Mouse (Mus musculus) MEL-GATA-1-ER (cell line): Measurements from ENCODE around the gene Krt83.

Experiments
- DNase-seq: peaks from one replicate; pipeline ENCODE4 v3.0.0-alpha.2; 2012; ENCODE audit warnings: low read depth; ENCODE audit errors: extremely low read depth

The Krt83 gene

GRCm38 (mm10) chr15:101479007-101479665 is 12.2 kb downstream of the Krt83 start:
- DNase-seq, result no peak

- DNase-seq, result no peak
Measured at GRCm38 (mm10) chr15:101472952-101473528, 18.3 kb downstream of the Krt83 start, which contains the start of gene Krt86. Krt86 (plus strand) TSS chr15:101473478.

GRCm38 (mm10) chr15:101469093-101469492 is 22.2 kb downstream of the Krt83 start:
- no peak for DNase-seq

GRCm38 (mm10) chr15:101463651-101464050 is 27.7 kb downstream of the Krt83 start, which contains the start of gene Krt81:
Krt81 (minus strand) TSS chr15:101463751.
- DNase-seq, result no peak

DNA sequence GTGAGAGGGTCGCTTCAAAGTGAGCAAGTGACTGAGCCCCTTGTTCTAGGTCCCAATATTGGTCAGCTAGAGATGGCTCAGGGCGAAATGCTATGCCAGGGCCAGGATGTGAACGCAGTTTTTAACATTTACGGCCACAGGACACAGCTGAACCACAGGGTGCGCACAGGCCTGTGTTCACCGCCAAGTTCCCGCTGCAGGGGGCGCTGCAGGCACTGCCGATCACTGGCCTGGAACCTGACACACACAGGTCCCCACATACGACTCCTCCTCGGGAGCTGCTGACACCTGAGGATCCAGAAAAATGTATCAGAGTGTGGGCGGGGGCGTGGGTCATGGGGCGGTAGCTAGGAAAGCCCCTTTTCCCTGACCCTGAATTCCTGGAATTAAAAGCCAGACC is 32.0 kb downstream of the Krt83 start:
- DNase-seq, result no peak

- no peak for DNase-seq
Measured at GRCm38 (mm10) chr15:101458361-101458930, 32.9 kb downstream of the Krt83 start.

GRCm38 (mm10) chr15:101455891-101456290 is 35.4 kb downstream of the Krt83 start:
- no peak for DNase-seq

GRCm38 (mm10) chr15:101455292-101455691 is 36.0 kb downstream of the Krt83 start:
- no peak for DNase-seq

- DNase-seq, result no peak
Measured at GRCm38 (mm10) chr15:101454774-101455173, 36.5 kb downstream of the Krt83 start.

GRCm38 (mm10) chr15:101453093-101453736 is 38.1 kb downstream of the Krt83 start:
- peak; percentile 45 for DNase-seq

DNA sequence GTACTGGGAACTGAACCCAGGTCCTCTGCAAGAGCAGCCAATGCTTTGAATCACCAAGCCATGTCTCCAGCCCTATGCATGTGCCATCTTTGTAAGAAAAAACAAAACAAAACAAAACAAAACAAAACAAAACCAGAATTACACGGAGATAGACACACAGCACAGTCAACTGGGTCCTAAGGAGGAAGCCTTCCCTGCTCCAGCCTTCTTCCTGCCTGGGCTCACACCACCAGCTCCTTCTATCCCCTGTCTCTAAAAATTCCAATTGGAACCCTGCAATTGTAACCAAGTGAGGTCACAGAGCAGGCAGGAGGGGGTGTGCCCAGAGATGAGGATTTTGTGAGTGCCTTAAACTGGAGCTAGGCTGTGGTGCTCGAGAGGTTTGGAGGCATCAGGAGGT is 43.9 kb downstream of the Krt83 start, which contains the start of gene Krt88:
Gene Krt88 (plus strand): TSS at position 301 of the 400 bp plus-strand sequence.
- DNase-seq, result no peak

DNA sequence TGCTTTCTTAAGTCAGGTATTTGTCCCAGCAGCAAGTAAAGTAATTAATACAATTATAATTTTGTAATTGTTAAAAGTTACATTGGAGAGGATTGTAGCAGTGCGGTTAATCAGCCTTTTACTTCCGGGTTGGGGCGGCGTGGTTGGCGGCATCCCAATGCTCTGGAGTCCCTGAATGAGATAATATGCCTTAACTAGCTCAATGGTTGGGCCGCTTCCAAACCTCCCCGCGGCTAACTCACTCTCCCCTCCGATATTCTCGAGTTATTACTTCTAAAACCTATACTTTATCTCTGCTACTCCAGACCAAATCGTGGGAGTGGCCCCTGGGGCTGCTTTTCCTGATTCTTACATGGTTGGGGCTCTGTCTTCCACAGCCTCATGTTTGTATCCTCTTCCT is 44.7 kb downstream of the Krt83 start:
- DNase-seq, result peak; percentile 78

- no peak for DNase-seq
Measured at GRCm38 (mm10) chr15:101440837-101441236, 50.5 kb downstream of the Krt83 start.

GRCm38 (mm10) chr15:101438555-101438954 is 52.8 kb downstream of the Krt83 start, which contains the start of gene Krt87:
Krt87 (minus strand) TSS chr15:101438804.
- no peak for DNase-seq

DNA sequence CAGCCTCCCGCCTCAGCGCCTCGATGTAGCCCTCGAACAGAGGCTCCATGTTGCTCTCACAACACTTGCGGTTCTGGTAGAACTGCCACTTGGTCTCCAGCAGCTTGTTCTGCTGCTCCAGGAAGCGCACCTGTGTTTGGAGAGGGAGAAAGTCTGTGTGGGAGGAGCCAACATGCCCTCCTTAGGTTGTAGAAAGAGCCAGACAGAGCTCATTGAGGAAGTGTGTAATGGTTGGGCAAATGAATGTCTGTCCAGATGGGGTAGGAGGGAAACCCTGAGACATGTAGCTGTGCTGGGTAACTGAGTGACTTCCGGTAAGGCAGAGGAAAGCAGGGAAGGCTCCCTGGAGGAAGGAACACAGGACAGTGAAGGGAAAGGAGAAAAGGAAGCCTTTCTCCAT is 54.7 kb downstream of the Krt83 start:
- DNase-seq, result no peak
